Mouse (Mus musculus) bone marrow macrophage, adult 2 months (primary cell): Measurements from ENCODE around the gene Thsd4.

Experiments
- CTCF ChIP-seq: IDR thresholded peaks from 2 replicates; pipeline ENCODE4 v1.5.1; 2012; ENCODE audit warnings: low read depth, mild to moderate bottlenecking, low read length, moderate library complexity
- POLR2A ChIP-seq: IDR thresholded peaks from 2 replicates; pipeline ENCODE4 v1.6.1; 2012; ENCODE audit warnings: mild to moderate bottlenecking, low read depth, low read length, borderline replicate concordance

GRCm38 (mm10) chr9:60501504-60502179, 20.2 kb downstream of the Thsd4 start:
- TF ChIP-seq POLR2A = no peak
- TF ChIP-seq CTCF = no peak
